Mouse (Mus musculus) MEL (cell line): Measurements from ENCODE around the gene Sox30. TPM values are rescaled to one million over a fixed set of nuclear protein-coding genes. Genes with fewer than 3 reads are reported as not detected.

Experiments used
- DNase-seq: peaks from one replicate; pipeline ENCODE4 v3.0.0; 2011; ENCODE audit warnings: low read depth, low spot score
- H3K27ac ChIP-seq: 2 replicates; pipeline ENCODE4 v1.5.1; 2012; ENCODE audit warnings: low read depth, mild to moderate bottlenecking, control low read depth, low read length, moderate library complexity; ENCODE audit not compliant: control insufficient read depth
- H3K27me3 ChIP-seq, 2 experiments: fragments of 150-350 bp in 1 of 2; sonication (generic) in 1 of 2; 2 replicates each; pipeline ENCODE4 v1.6.1; 2012; ENCODE audit warnings: low read length in 2 of 2, mild to moderate bottlenecking in 2 of 2, improper control_type of control experiment in 1 of 2, moderate library complexity in 1 of 2; ENCODE audit not compliant: insufficient read depth in 2 of 2, control insufficient read depth in 1 of 2
- H3K36me3 ChIP-seq, 2 experiments: 2 replicates each; pipeline ENCODE4 v1.6.1; 2012 to 2014; ENCODE audit warnings: low read length in 2 of 2, improper control_type of control experiment in 1 of 2, inconsistent platforms in 1 of 2, mild to moderate bottlenecking in 1 of 2; ENCODE audit not compliant: insufficient read depth in 2 of 2, control insufficient read depth in 1 of 2
- H3K4me1 ChIP-seq, 2 experiments: fragments of 150-350 bp in 1 of 2; sonication (generic) in 1 of 2; 2 replicates each; pipeline ENCODE4 v1.6.1; 2012; ENCODE audit warnings: low read length in 2 of 2, improper control_type of control experiment in 1 of 2, mild to moderate bottlenecking in 1 of 2; ENCODE audit not compliant: insufficient read depth in 2 of 2, control insufficient read depth in 1 of 2
- H3K4me3 ChIP-seq, 2 experiments: fragments of 150-350 bp in 1 of 2; sonication (generic) in 1 of 2; 2 replicates each; pipeline ENCODE4 v1.5.1; 2012; ENCODE audit warnings: low read depth in 2 of 2, low read length in 2 of 2, mild to moderate bottlenecking in 2 of 2, moderate library complexity in 2 of 2, control low read depth in 1 of 2, improper control_type of control experiment in 1 of 2; ENCODE audit not compliant: control insufficient read depth in 1 of 2, insufficient read depth in 1 of 2
- H3K79me2 ChIP-seq: 2 replicates; pipeline ENCODE4 v1.6.1; 2012; ENCODE audit warnings: mild to moderate bottlenecking, low read length, moderate library complexity; ENCODE audit not compliant: control insufficient read depth, poor library complexity, insufficient read depth
- H3K9ac ChIP-seq: 2 replicates; pipeline ENCODE4 v1.6.1; 2012; ENCODE audit warnings: low read depth, mild to moderate bottlenecking, control low read depth, low read length, moderate library complexity; ENCODE audit not compliant: control insufficient read depth, poor library complexity, severe bottlenecking
- H3K9me3 ChIP-seq: fragments of 150-350 bp; sonication (generic); replicated peaks from 2 replicates; pipeline ENCODE4 v1.6.1; 2012; ENCODE audit warnings: mild to moderate bottlenecking, low read length, improper control_type of control experiment, moderate library complexity; ENCODE audit not compliant: insufficient read depth
- CHD2 ChIP-seq: IDR thresholded peaks from 2 replicates; pipeline ENCODE4 v1.6.1; 2011; ENCODE audit warnings: low read length, improper control_type of control experiment
- CTCF ChIP-seq, 3 experiments: IDR thresholded peaks in 2 of 3; conservative IDR thresholded peaks in 1 of 3; 2 replicates each; pipeline ENCODE4 v1.5.1; 2011 to 2012; ENCODE audit warnings: low read length in 3 of 3, low read depth in 2 of 3, mild to moderate bottlenecking in 2 of 3, improper control_type of control experiment in 1 of 3, inconsistent platforms in 1 of 3, mixed read lengths in 1 of 3, moderate library complexity in 1 of 3; ENCODE audit not compliant: control insufficient read depth in 1 of 3, insufficient read depth in 1 of 3, poor library complexity in 1 of 3, severe bottlenecking in 1 of 3
- ELF1 ChIP-seq: IDR thresholded peaks from 2 replicates; pipeline ENCODE4 v1.6.1; 2014; ENCODE audit warnings: low read depth, mild to moderate bottlenecking, inconsistent platforms, low read length, improper control_type of control experiment, moderate library complexity
- GATA1 ChIP-seq: IDR thresholded peaks from 2 replicates; pipeline ENCODE4 v1.6.1; 2011; ENCODE audit warnings: low read depth, low read length, improper control_type of control experiment
- JUND ChIP-seq: IDR thresholded peaks from 2 replicates; pipeline ENCODE4 v1.6.1; 2011; ENCODE audit warnings: low read depth, mild to moderate bottlenecking, improper control_type of control experiment, low read length
- MYB ChIP-seq: IDR thresholded peaks from 2 replicates; pipeline ENCODE4 v1.6.1; 2011; ENCODE audit warnings: mild to moderate bottlenecking, low read depth, low read length, improper control_type of control experiment
- MYC ChIP-seq: IDR thresholded peaks from 2 replicates; pipeline ENCODE4 v1.6.1; 2011; ENCODE audit warnings: low read depth, mild to moderate bottlenecking, low read length, improper control_type of control experiment, moderate library complexity
- NRF1 ChIP-seq: IDR thresholded peaks from 2 replicates; pipeline ENCODE4 v1.6.1; 2014; ENCODE audit warnings: low read depth, mild to moderate bottlenecking, inconsistent platforms, low read length, improper control_type of control experiment, moderate library complexity; ENCODE audit not compliant: poor library complexity, insufficient read depth, severe bottlenecking
- POLR2AphosphoS2 ChIP-seq: IDR thresholded peaks from 2 replicates; pipeline ENCODE4 v1.6.1; 2011; ENCODE audit warnings: low read length, improper control_type of control experiment
- RAD21 ChIP-seq: IDR thresholded peaks from 2 replicates; pipeline ENCODE4 v1.6.1; 2011; ENCODE audit warnings: mild to moderate bottlenecking, low read depth, low read length, improper control_type of control experiment
- SIN3A ChIP-seq: IDR thresholded peaks from 2 replicates; pipeline ENCODE4 v1.6.1; 2012; ENCODE audit warnings: low read length, improper control_type of control experiment, inconsistent platforms
- SMC3 ChIP-seq: IDR thresholded peaks from 2 replicates; pipeline ENCODE4 v1.6.1; 2011; ENCODE audit warnings: low read depth, low read length, improper control_type of control experiment
- TAL1 ChIP-seq: IDR thresholded peaks from 2 replicates; pipeline ENCODE4 v1.6.1; 2012; ENCODE audit warnings: mild to moderate bottlenecking, inconsistent platforms, low read length, moderate library complexity, mixed read lengths
- USF2 ChIP-seq, 2 experiments: IDR thresholded peaks; 2 replicates each; pipeline ENCODE4 v1.6.1; 2011 to 2012; ENCODE audit warnings: improper control_type of control experiment in 2 of 2, low read length in 2 of 2, borderline replicate concordance in 1 of 2, inconsistent platforms in 1 of 2, low read depth in 1 of 2, mild to moderate bottlenecking in 1 of 2; ENCODE audit not compliant: insufficient read depth in 1 of 2
- ZC3H11A ChIP-seq: IDR thresholded peaks from 2 replicates; pipeline ENCODE4 v1.6.1; 2012; ENCODE audit warnings: low read depth, mild to moderate bottlenecking, inconsistent platforms, low read length, improper control_type of control experiment
- ZKSCAN1 ChIP-seq: IDR thresholded peaks from 2 replicates; pipeline ENCODE4 v1.6.1; 2012; ENCODE audit warnings: low read depth, mild to moderate bottlenecking, inconsistent platforms, low read length, improper control_type of control experiment, moderate library complexity
- ZNF384 ChIP-seq: IDR thresholded peaks from 2 replicates; pipeline ENCODE4 v1.6.1; 2012; ENCODE audit warnings: low read depth, mild to moderate bottlenecking, inconsistent platforms, low read length, improper control_type of control experiment
- polyA plus RNA-seq, 2 experiments: library from polyadenylated mRNA; stranded (reverse) in 1 of 2; unstranded in 1 of 2; fragments of >175 nt in 1 of 2; fragments of >200 nt in 1 of 2; gene quantifications; 2 replicates each; pipeline versions ENCODE4 v1.2.1 to v1.2.4; 2012; ENCODE audit warnings: low replicate concordance in 2 of 2, low read depth in 1 of 2; ENCODE audit not compliant: insufficient read length in 2 of 2, insufficient read depth in 1 of 2, missing spikeins in 1 of 2
- total RNA-seq: library from RNA; depleted of rRNA; stranded (reverse); fragments of 300-350 nt; gene quantifications from 2 replicates; pipeline ENCODE4 v1.2.3, GENCODE M21; 2012

Gene Sox30
- total and polyA plus RNA-seq, 3 experiments = not detected

DNA sequence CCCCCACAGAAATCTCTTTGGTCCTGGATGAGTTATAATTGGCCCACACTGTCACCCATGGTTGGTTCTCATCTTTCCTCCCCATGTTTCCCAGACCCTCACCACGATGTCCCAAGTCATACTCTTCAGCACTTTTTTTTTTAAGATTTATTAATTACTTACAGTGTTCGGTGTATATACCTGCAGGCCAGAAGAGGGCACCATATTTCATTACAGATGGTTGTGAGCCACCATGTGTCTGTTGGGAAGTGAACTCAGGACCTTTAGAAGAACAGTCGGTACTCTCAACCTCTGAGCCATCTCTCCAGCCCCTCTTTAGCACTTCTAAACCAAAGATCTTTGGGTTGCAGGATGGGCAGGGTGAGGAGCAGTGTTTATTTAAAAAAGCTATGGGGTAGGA lies 51.4 kb downstream of the Sox30 start:
- Histone ChIP-seq H3K4me1 (no peaks in the 10 kb centered on the region), H3K4me3 (no peak overlapping the region), H3K36me3 (no peaks in the 10 kb centered on the region), H3K9me3 (no peaks in the 10 kb centered on the region), H3K9ac (no peak overlapping the region), H3K79me2 (no peaks in the 10 kb centered on the region), H3K27me3 (peaks cover 3 to 7% of the 10 kb centered on the region in 2 experiments; a peak in 3 of 4 replicates), H3K27ac (no peak overlapping the region)
- peak; percentile 63 for DNase-seq
- TF ChIP-seq CTCF (IDR thresholded peaks at IDR 0.05 in 2 of 3, conservative IDR thresholded peaks at IDR 0.05 in 1 of 3; ENCODE audit: control insufficient read depth in 1 of 3, insufficient read depth in 1 of 3, low read depth in 2 of 3, low read length in 3 of 3, poor library complexity in 1 of 3, severe bottlenecking in 1 of 3) (peak; percentile 28 to 68 (median 36); a peak in 4 of 6 replicates), JUND (no peak), RAD21 (peak; percentile 59), ZNF384 (peak; percentile 86), CHD2 (no peak), GATA1 (no peak), ZC3H11A (peak; percentile 62), SMC3 (peak; percentile 81), SIN3A (no peak)

DNA sequence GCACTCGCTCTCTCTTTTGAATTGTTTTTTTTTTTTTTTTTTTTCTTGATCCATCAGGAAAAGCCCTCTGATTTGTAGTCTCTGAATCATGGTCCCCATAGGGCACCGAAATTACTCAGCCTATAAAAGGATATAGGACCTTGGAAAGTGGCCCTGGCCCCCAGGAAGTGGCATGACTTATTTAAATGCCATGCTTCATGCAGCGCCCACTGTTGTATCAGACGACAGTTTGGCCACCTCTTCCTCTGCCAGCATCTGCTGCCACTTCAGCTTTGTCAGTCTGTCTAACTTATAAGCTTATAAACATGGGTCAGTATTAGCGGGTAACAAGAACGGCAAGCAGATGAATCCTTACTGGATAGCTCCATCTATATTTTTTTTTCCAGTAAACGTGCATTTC lies 52.8 kb downstream of the Sox30 start:
- H3K9ac ChIP-seq = no peak overlapping the region
- no peak for DNase-seq
- no peaks in the 10 kb centered on the region for H3K79me2 ChIP-seq
- no peaks in the 10 kb centered on the region for H3K9me3 ChIP-seq
- H3K36me3 ChIP-seq = no peaks in the 10 kb centered on the region
- TF ChIP-seq ELF1 (no peak), USF2 (IDR thresholded peaks at IDR 0.05; ENCODE audit: borderline replicate concordance in 1 of 2, insufficient read depth in 1 of 2, low read depth in 1 of 2, low read length in 2 of 2) (no peak), MYC (no peak), MYB (no peak), ZKSCAN1 (no peak), POLR2AphosphoS2 (no peak), TAL1 (no peak), NRF1 (no peak)
- no peaks in the 10 kb centered on the region for H3K4me1 ChIP-seq
- peaks cover 3 to 7% of the 10 kb centered on the region in 2 experiments; a peak in 3 of 4 replicates for H3K27me3 ChIP-seq
- no peak overlapping the region for H3K27ac ChIP-seq
- no peak overlapping the region for H3K4me3 ChIP-seq
